ENCODE assay signal across 13 mouse cellular contexts in the genomic region with DNA sequence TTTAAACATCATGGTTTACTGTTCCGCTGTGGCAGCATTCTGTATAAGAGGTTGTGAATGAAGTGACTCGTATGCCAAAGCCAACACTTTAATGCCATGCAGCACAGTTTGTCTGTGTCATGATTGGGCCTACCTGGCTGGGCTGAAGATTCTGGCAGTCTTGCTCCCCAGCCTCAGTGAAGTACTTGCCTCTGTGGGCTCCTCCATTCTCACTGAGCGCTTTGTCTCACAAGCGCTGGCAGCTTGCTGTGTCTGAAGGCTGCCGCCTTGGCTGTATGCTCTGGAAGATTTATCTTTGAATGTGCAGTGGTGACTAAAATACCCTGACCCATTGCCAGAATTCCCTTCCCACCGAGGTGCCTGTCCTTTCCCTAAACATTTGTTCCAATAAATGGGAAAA.
DNase-seq lines count a peak whose midpoint lies in the region; ATAC-seq and TF ChIP-seq lines count a peak whose summit lies in the region.
"Had no signal": no experiment of that assay in that cellular context is flagged by ENCODE, and none has a peak within 500 bp of the region (broad histone marks: within the 10 kb centered on the region; RNA-seq: fewer than 3 reads in every experiment).

No protein-coding gene starts in this region.

- H3K9me3 ChIP-seq in hindbrain, postnatal 0 days (ENCODE audit: low read length) = no peaks in the 10 kb centered on the region
- H3K9me3 ChIP-seq in hindbrain, embryonic 13.5 days = no peaks in the 10 kb centered on the region
- H3K9me3 ChIP-seq: embryonic facial prominence, embryonic 15.5 days; heart, embryonic 15.5 days; liver, embryonic 13.5 days had no signal

- H3K4me2 ChIP-seq in hindbrain, postnatal 0 days (ENCODE audit: low read depth, low read length) = no peak overlapping the region
- no peak overlapping the region for H3K4me2 ChIP-seq in hindbrain, embryonic 13.5 days
- H3K4me2 ChIP-seq: embryonic facial prominence, embryonic 15.5 days; heart, embryonic 15.5 days; liver, embryonic 13.5 days had no signal

- DNase-seq in adrenal gland, adult (ENCODE audit: inconsistent age in 2 of 2, low spot score in 1 of 2) = peak; percentile 20 to 69
- no peak for DNase-seq in adrenal gland, postnatal 4 days (ENCODE audit: low spot score in 2 of 2)
- DNase-seq in hindbrain, postnatal 0 days (ENCODE audit: low spot score) = peak; percentile 35
- DNase-seq in cerebellum, adult 2 months = peak; percentile 24 to 54
- DNase-seq in heart, postnatal 4 days = peak; percentile 26
- DNase-seq in layer of hippocampus, adult 11-12 months (ENCODE audit: low spot score) = no peak
- no peak for DNase-seq in kidney, adult 8-10 months
- DNase-seq: liver, embryonic 13.5 days had no signal

- no peaks in the 10 kb centered on the region for H3K4me1 ChIP-seq in hindbrain, postnatal 0 days (ENCODE audit: insufficient read depth, low read length)
- no peaks in the 10 kb centered on the region; the same call in 1 of the 2 replicates for H3K4me1 ChIP-seq in hindbrain, embryonic 13.5 days (replicated peaks)
- peaks cover 5% of the 10 kb centered on the region; the same call in 1 of the 2 replicates for H3K4me1 ChIP-seq in cerebellum, adult 2 months (ENCODE audit: control insufficient read depth, insufficient read depth, low read length)
- H3K4me1 ChIP-seq: embryonic facial prominence, embryonic 15.5 days; liver, embryonic 13.5 days had no signal

- H3K27me3 ChIP-seq in hindbrain, postnatal 0 days (ENCODE audit: insufficient read depth, low read length) = no peaks in the 10 kb centered on the region
- H3K27me3 ChIP-seq in hindbrain, embryonic 13.5 days = no peaks in the 10 kb centered on the region
- H3K27me3 ChIP-seq in cerebellum, adult 2 months (ENCODE audit: control insufficient read depth, insufficient read depth, low read length) = no peaks in the 10 kb centered on the region
- H3K27me3 ChIP-seq: embryonic facial prominence, embryonic 15.5 days; heart, embryonic 15.5 days; liver, embryonic 13.5 days had no signal

- no peak for TF ChIP-seq CTCF in hindbrain, postnatal 0 days (IDR thresholded peaks at IDR 0.05; ENCODE audit: low read depth)
- TF ChIP-seq CTCF in cerebellum, adult 2 months (IDR thresholded peaks at IDR 0.05; ENCODE audit: borderline replicate concordance, insufficient read depth, low read depth, low read length) = no peak

- 59% methylated on average over 6 of the region's 6 CpGs for WGBS in hindbrain, postnatal 0 days
- WGBS in hindbrain, embryonic 13.5 days = 73% methylated on average over 6 of the region's 6 CpGs
- WGBS in cerebellum, adult 2 months = 34% methylated on average over 6 of the region's 6 CpGs

- H3K36me3 ChIP-seq in hindbrain, postnatal 0 days (ENCODE audit: insufficient read depth, low read length) = no peaks in the 10 kb centered on the region
- H3K36me3 ChIP-seq in hindbrain, embryonic 13.5 days = no peaks in the 10 kb centered on the region
- H3K36me3 ChIP-seq: embryonic facial prominence, embryonic 15.5 days; heart, embryonic 15.5 days; liver, embryonic 13.5 days had no signal

- H3K9ac ChIP-seq in hindbrain, postnatal 0 days (replicated peaks; ENCODE audit: low read length) = no peak overlapping the region
- no peak overlapping the region for H3K9ac ChIP-seq in hindbrain, embryonic 13.5 days
- H3K9ac ChIP-seq: embryonic facial prominence, embryonic 15.5 days; heart, embryonic 15.5 days; liver, embryonic 13.5 days had no signal

- ATAC-seq in hindbrain, postnatal 0 days = no peak; the same call in 1 of the 2 replicates
- no peak for ATAC-seq in hindbrain, embryonic 13.5 days (ENCODE audit: low FRiP score)
- ATAC-seq: intestine, embryonic 16.5 days had no signal

- H3K27ac ChIP-seq in hindbrain, postnatal 0 days = no peak overlapping the region
- no peak overlapping the region for H3K27ac ChIP-seq in hindbrain, embryonic 13.5 days
- H3K27ac ChIP-seq in cerebellum, adult 2 months (ENCODE audit: insufficient read depth, low read length) = no peak overlapping the region
- H3K27ac ChIP-seq: embryonic facial prominence, embryonic 15.5 days; heart, embryonic 15.5 days; liver, embryonic 13.5 days; macrophage had no signal

- TF ChIP-seq POLR2A in cerebellum, adult 2 months (IDR thresholded peaks at IDR 0.05; ENCODE audit: borderline replicate concordance, insufficient read depth, low read length) = no peak

- no peak overlapping the region for H3K4me3 ChIP-seq in hindbrain, postnatal 0 days (ENCODE audit: low read length)
- H3K4me3 ChIP-seq in hindbrain, embryonic 13.5 days = no peak overlapping the region
- no peak overlapping the region for H3K4me3 ChIP-seq in cerebellum, adult 2 months (replicated peaks; ENCODE audit: insufficient read depth, low read depth, low read length)
- H3K4me3 ChIP-seq: embryonic facial prominence, embryonic 15.5 days; heart, embryonic 15.5 days; liver, embryonic 13.5 days had no signal

Comparison
In these comparisons a context has a peak if more than half of its experiments do, and no peak if none do; other contexts are left out.
1. DNase-seq: peak in adrenal gland, adult (2 of 2), hindbrain, postnatal 0 days (single experiment), cerebellum, adult 2 months (2 of 2) and heart, postnatal 4 days (single experiment); none in adrenal gland, postnatal 4 days (0 of 2), layer of hippocampus, adult 11-12 months (single experiment) and kidney, adult 8-10 months (0 of 2).